Mouse (Mus musculus) adrenal gland, postnatal 14 days (tissue): ENCODE results near the gene Man1c1. TPM values are rescaled to one million over a fixed set of nuclear protein-coding genes. Genes with fewer than 3 reads are reported as not detected.

Experiments used
- DNase-seq: peaks from one replicate; pipeline ENCODE4 v3.0.0; 2021; ENCODE audit warnings: mixed read lengths
- total RNA-seq: library from RNA; stranded (reverse); gene quantifications from 2 replicates; pipeline ENCODE4 v1.2.3, GENCODE M21; 2021

Man1c1 gene
- total RNA-seq, 1 experiment from 2014 or later: 21.5 TPM

GRCm38 (mm10) chr4:134725735-134726345 lies 21.8 kb upstream of the Man1c1 start:
- no peak for DNase-seq

GRCm38 (mm10) chr4:134724974-134725373 lies 20.9 kb upstream of the Man1c1 start:
- DNase-seq: no peak

- DNase-seq: no peak
Observed at GRCm38 (mm10) chr4:134723251-134723650, 19.2 kb upstream of the Man1c1 start.

- DNase-seq: no peak
Observed at GRCm38 (mm10) chr4:134721076-134721475, 17.0 kb upstream of the Man1c1 start.

DNA sequence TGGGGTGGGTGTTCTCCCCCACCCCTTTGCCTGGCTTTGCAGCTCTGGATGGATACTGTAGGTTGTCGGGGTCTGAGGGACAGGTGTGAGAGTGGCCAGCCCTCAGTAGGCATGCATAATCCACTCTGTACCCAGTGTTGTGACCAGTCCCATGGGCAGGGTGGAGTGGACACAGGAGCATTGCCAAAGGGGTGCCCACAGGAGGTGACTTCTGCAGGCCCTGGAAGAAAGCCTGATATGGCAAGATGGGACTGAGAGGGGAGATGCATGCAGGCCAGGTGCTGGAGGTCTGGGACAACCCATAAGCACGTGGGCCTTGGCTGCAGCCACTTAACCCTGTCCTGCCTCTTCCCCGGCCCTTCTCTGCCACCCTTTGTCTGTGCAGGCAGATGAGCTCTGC lies 16.3 kb upstream of the Man1c1 start:
- no peak for DNase-seq

DNA sequence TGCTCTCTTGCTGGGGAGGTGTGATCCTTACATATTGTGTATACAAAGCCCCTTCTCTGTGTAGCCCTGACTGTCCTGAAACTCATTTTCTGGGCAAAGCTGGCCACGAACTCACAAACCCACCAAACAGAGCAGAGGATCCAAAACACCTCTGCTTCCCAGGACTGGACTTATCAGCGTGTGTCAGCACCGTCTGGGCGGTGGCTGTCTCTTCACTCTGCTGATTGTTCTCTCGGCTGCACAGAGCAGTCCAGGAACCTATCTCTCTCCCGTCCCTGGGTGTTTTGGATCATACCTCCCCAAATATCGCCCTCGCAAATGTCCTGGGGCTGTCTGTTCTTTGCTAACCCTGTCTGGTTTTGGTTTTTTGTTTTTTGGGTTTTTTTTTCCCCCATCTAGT lies 15.4 kb upstream of the Man1c1 start:
- DNase-seq: no peak

DNA sequence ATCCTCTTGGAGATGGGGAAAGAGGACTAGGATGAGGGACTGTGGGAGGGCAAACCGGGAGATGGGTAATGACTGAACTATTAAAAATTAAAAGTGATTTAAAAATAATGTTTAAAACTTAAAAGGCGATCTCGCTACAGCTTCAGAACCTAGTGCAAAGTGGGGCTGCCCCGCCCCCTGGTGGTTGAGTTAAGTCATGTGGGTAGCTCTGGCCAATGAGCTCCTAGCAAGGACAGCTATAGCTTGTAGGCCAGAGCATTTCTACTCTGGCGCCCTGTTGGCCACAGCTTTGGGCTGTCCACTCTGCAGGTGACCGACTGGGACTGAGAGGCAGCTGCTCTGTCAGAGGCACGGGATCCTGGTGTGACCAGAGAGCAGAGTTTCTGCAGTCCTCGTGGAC lies 9.8 kb upstream of the Man1c1 start:
- DNase-seq: peak; percentile 93

DNA sequence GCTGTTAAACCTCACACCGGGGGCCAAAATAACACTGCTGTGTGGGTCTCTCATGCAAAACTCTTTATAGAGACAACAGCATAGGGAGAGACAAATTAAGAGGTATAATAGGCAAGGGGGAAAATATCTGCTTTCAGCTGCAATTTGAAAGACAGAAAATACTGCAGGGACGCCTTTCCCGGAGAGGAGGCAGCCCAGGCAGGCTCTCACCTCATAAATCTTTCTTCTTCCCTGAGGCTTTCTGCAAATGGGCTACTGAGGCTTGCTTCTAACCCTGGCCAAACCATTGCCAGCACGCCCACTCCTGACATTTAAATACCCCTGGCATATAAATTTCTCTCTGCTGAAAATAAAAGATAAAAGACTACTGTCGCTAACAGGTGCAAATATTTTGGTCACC lies 1.2 kb upstream of the Man1c1 start:
- DNase-seq: no peak

- no peak for DNase-seq
Observed at GRCm38 (mm10) chr4:134704590-134704989, 500 bp upstream of the Man1c1 start.

GRCm38 (mm10) chr4:134702981-134703834 lies 882 bp downstream of the Man1c1 start:
- DNase-seq: peak; percentile 67

- peak; percentile 85 for DNase-seq
Observed at GRCm38 (mm10) chr4:134701934-134702333, 2.2 kb downstream of the Man1c1 start.

- no peak for DNase-seq
Observed at GRCm38 (mm10) chr4:134700911-134701310, 3.2 kb downstream of the Man1c1 start.

- peak; percentile 59 for DNase-seq
Observed at GRCm38 (mm10) chr4:134693202-134693940, 10.7 kb downstream of the Man1c1 start.

DNA sequence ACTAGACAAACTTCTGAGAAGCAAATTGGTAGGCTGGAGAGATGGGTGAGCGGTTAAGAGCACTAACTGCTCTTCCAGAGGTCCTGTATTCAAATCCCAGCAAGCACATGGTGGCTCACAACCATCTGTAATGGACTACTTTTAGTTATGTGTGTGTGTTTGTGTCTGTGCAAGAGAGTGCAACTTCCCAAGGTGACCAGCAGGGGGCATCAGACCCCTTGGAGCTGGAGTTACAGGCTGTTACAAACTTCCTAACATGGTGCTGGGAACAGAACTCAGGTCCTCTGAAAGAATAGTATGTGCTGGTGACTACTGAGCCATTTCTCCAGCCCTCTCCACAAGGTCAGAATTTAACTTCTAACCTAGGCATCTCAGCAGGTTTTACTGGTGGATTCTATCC lies 11.7 kb downstream of the Man1c1 start:
- no peak for DNase-seq

DNA sequence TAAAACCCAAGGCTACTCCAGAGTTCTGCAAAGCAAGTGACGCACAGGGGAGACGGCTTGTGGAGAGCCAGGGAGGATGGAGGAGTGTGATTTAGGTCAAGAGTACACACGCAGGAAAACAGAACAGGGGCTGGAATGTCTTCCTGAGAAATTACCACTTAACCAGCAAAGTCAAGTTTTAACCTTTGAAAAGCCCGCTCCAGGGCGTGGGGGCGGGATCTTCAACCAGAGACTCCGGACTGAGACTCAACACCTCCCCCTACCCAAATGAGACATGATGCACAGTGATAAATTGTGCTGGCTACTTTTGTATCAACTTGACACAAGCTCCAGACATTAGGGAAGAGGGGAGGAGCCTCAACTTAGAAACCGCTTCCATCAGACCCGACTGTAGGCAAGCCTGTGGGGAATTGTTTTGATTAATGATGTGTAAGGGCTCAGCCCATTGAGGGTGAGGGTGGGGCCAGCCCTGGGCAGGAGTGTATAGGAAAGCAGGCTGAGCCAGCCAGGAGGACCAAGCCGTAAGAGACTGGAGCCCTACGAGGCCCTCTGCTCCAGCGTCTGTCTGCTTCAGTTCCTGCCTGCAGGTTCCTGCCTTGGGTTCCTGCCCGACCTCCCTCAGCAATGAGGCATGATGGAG lies 17.9 kb downstream of the Man1c1 start:
- peak; percentile 45 for DNase-seq

DNA sequence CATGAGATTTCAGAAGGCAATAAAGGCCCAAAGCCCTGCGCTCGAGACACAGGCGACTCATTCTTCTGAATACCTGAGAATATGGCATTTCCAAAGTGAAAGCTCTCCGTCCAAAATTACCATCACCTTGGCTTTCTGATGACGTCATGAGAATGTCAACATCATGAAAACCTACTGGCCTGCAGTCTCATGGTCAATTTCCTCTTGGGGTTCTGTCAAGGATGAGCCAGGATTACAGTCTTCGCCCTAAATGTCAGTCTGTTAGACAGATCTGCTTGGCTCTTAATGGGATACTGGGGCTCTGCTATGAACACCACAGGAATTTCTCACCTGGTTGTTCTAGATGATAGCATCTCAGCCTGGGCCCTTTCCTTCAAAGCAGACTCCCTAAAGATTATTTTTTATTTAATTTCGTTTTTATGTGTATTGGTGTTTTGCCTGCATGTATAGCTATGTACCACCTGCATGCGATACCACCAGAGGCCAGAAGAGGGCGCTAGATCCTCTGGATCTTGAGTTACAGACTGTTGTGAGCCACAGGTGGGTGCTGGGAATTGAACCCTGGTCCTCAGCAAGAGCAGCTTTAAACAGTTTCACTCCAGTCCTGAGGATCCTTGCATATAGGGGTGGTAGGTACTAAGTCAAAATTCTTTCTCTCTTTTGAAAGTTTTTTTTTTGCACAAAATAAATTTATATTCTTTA lies 19.3 kb downstream of the Man1c1 start:
- peak; percentile 39 for DNase-seq

GRCm38 (mm10) chr4:134683892-134684291 lies 20.2 kb downstream of the Man1c1 start:
- DNase-seq: no peak

GRCm38 (mm10) chr4:134683008-134683407 lies 21.1 kb downstream of the Man1c1 start:
- no peak for DNase-seq

DNA sequence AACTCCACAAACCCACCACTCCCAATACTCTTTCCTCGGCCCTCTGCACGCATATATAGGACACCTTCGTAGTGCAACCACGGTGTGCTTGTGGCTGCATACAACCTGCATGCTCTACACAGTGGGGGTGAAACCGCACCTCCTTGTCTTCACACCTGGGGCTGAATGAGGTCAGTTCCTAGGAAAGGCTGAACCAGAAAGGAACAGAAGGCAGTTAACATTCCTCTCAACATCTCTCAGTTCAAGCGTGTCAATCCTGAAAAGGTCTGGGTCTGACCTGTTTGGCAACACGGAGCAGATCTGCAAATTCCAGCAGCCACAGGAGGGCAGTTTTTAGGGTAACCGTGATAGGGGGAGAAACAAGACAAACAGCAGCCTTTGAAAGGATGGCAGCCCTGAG lies 21.7 kb downstream of the Man1c1 start:
- no peak for DNase-seq

GRCm38 (mm10) chr4:134681819-134682218 lies 22.3 kb downstream of the Man1c1 start:
- no peak for DNase-seq

DNA sequence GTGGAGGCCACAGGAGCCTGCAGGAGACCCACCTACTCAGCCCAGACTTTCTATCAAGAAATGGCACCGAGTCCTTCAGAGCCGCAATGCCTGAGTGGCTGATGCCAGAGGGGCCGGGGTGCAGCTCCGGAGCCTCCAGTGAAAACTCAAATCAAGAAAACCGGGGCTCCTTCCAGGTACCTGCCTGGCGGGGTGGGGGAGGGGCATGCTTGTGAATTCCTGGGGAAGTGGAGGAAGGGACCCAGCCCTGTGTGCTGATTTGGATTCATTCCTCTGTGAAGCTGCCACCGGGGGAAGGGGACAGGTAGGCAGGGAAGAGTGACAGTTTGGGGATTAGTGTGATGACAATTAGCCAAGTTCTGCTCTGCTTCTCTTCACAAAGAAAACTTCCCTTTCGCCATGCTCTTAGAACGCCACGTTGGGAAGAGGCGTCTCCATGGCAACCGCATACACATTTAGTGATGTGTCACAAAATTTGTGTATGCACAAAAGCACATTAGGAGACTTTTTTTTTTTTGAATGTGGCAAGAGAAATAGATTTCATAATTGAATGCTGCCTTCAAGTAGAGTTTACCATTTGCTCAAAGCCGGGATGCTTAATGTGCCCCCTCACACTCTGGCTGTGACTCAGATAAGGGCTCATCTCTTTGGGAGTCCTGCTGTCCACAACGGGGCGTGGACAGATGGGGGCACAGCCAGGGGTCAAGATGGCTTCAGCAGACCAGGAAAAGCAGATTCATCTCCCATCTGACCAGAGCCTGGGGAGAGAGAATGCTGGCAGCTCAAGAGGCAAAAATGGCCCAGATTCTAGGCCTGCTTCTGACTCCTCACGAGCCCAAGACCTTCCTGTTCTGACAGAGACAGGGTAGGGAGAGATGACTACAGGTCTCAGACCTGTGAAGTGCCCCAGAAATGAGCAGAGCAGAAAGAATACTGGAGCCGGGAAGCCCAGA lies 26.3 kb downstream of the Man1c1 start:
- no peak for DNase-seq
